Mouse (Mus musculus): ENCODE measurements around the gene Bclaf1. TPM values are rescaled to one million over a fixed set of nuclear protein-coding genes. Genes with fewer than 3 reads are reported as not detected.

The Bclaf1 gene
- 18.4 and 33.1 TPM in 2 replicates for polyA plus RNA-seq (2012)

GRCm38 (mm10) chr10:20311918-20312735 lies at the start of gene Bclaf1:
Bclaf1 (plus strand) TSS chr10:20312469.

DNA sequence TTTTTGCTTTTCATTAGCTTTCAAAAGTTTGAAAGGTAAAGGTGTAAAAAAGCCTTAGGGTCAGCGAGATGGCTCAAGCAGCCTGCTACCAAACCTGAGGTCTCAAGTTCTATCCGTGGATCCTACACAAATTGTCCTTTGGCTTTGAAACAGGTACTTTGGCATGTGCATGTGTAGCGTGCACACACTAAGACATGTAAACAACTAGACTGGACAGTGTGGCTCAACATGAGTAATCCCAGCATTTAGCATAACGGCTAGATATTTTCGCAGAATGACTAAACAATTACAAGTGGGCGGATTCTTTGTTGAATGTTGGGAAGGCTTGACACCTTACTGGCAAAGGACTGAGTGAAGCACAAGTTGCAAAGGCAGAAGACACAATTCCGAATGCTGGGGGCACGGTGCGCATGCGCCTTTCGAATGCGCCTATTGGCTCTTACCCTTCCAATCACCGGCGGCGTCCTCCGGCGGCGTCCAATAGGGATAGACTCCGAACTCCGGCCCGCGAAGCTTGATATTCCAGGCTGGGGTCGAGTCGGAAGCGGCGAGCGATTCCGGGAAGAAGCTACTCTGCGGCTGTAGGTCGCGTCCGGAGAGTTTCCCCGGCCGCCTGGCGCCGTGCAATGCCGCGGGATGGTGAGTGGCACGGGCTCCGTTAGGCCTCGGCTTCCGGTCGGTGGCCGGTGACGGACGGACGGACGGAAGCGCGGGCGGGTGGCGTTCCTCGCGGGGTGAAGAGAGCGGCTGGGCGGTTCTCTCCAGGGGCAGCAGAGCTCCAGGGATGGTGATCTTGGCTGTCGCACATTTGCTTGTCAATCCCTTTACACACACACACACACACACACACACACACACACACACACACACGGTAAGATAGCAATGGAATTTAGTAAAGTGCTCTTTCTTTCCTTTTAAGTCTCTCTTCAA lies 35.3 kb downstream of the Bclaf1 start, which contains the start of gene Mtfr2:
Gene Mtfr2 (plus strand): TSS at position 486 of the 930 bp plus-strand sequence.

Other genes starting within 250 kb of the Bclaf1 start
- 32.6 and 58.6 TPM in 2 replicates for gene Map7, start 164.0 kb upstream of the Bclaf1 start, polyA plus RNA-seq (2012)
- 10.0 and 16.1 TPM in 2 replicates for gene Mtfr2, start 35.3 kb downstream of the Bclaf1 start, polyA plus RNA-seq (2012)